Mouse (Mus musculus) hindbrain, embryonic 13.5 days (tissue): ENCODE measurements at regions not wholly inside any gene's neighbourhood (a gene's known extent, or its start where the extent isn't known, plus 50 kb on each side); places are given as distances from the start of the nearest gene placed in this dataset.

ENCODE experiments used
- ATAC-seq: fragments of 200-750 bp; cut with Nextera tagmentation; 2 replicates; pipeline ENCODE4 v1.8.0; 2017; ENCODE audit warnings: moderate TSS enrichment; ENCODE audit not compliant: low FRiP score
- H3K27ac ChIP-seq: fragments of 300-500 bp; sonication (generic); 2 replicates; pipeline ENCODE4 v1.5.1; 2015; ENCODE audit warnings: inconsistent platforms, mild to moderate bottlenecking, moderate library complexity
- H3K27me3 ChIP-seq: fragments of 300-500 bp; sonication (generic); 2 replicates; pipeline ENCODE4 v1.6.1; 2015; ENCODE audit warnings: mild to moderate bottlenecking, inconsistent platforms
- H3K36me3 ChIP-seq: fragments of 300-500 bp; sonication (generic); 2 replicates; pipeline ENCODE4 v1.6.1; 2015; ENCODE audit warnings: mild to moderate bottlenecking, inconsistent platforms
- H3K4me1 ChIP-seq: fragments of 300-500 bp; sonication (generic); replicated peaks from 2 replicates; pipeline ENCODE4 v1.6.1; 2015; ENCODE audit warnings: inconsistent platforms
- H3K4me2 ChIP-seq: fragments of 300-500 bp; sonication (generic); 2 replicates; pipeline ENCODE4 v1.6.1; 2015; ENCODE audit warnings: inconsistent platforms, mild to moderate bottlenecking, moderate library complexity
- H3K4me3 ChIP-seq: fragments of 300-500 bp; sonication (generic); 2 replicates; pipeline ENCODE4 v1.5.1; 2015; ENCODE audit warnings: mild to moderate bottlenecking, inconsistent platforms
- H3K9ac ChIP-seq: fragments of 300-500 bp; sonication (generic); 2 replicates; pipeline ENCODE4 v1.6.1; 2015; ENCODE audit warnings: mild to moderate bottlenecking, inconsistent platforms
- H3K9me3 ChIP-seq: fragments of 300-500 bp; sonication (generic); 2 replicates; pipeline ENCODE4 v1.6.1; 2016; ENCODE audit warnings: inconsistent platforms
- WGBS: fragments of 180-500 bp; shearing (Covaris S2); methylation state at CpG from one replicate; pipeline ENCODE4 v1.1.7; 2015; 5-methylcytosine and 5-hydroxymethylcytosine counted together

GRCm38 (mm10) chr2:61490436-61491109, 87.8 kb upstream of the Tank start:
- Histone ChIP-seq H3K4me3 (no peak overlapping the region), H3K27ac (no peak overlapping the region), H3K4me2 (no peak overlapping the region), H3K4me1 (peaks cover 8% of the 10 kb centered on the region), H3K27me3 (no peaks in the 10 kb centered on the region), H3K9me3 (no peaks in the 10 kb centered on the region), H3K36me3 (no peaks in the 10 kb centered on the region), H3K9ac (no peak overlapping the region)
- ATAC-seq = no peak
- 88% methylated on average over 10 of the region's 10 CpGs for WGBS

GRCm38 (mm10) chr2:61489762-61490161, 88.6 kb upstream of the Tank start:
- WGBS = 93% methylated on average over 10 of the region's 10 CpGs
- peaks cover 8% of the 10 kb centered on the region for H3K4me1 ChIP-seq
- no peak for ATAC-seq
- H3K4me2 ChIP-seq = no peak overlapping the region
- H3K9me3 ChIP-seq = no peaks in the 10 kb centered on the region
- H3K27me3 ChIP-seq = no peaks in the 10 kb centered on the region
- H3K4me3 ChIP-seq = no peak overlapping the region
- no peak overlapping the region for H3K9ac ChIP-seq
- no peaks in the 10 kb centered on the region for H3K36me3 ChIP-seq
- no peak overlapping the region for H3K27ac ChIP-seq

- H3K9me3 ChIP-seq = no peaks in the 10 kb centered on the region
- ATAC-seq = no peak
- H3K27ac ChIP-seq = no peak overlapping the region
- WGBS = 62% methylated on average over 1 of the region's 1 CpGs
- H3K9ac ChIP-seq = no peak overlapping the region
- H3K4me3 ChIP-seq = no peak overlapping the region
- H3K36me3 ChIP-seq = no peaks in the 10 kb centered on the region
- H3K4me2 ChIP-seq = no peak overlapping the region
- no peaks in the 10 kb centered on the region for H3K4me1 ChIP-seq
- H3K27me3 ChIP-seq = no peaks in the 10 kb centered on the region
Observed at GRCm38 (mm10) chr2:61483820-61484219, 94.6 kb upstream of the Tank start.

- Histone ChIP-seq H3K4me2 (no peak overlapping the region), H3K9me3 (no peaks in the 10 kb centered on the region), H3K4me3 (no peak overlapping the region), H3K36me3 (no peaks in the 10 kb centered on the region), H3K9ac (no peak overlapping the region), H3K27ac (no peak overlapping the region), H3K4me1 (no peaks in the 10 kb centered on the region), H3K27me3 (no peaks in the 10 kb centered on the region)
- WGBS = 93% methylated on average over 4 of the region's 4 CpGs
- ATAC-seq = no peak
Observed at GRCm38 (mm10) chr2:61476648-61477047, 101.7 kb upstream of the Tank start.

GRCm38 (mm10) chr2:61474626-61475025, 103.8 kb upstream of the Tank start:
- Histone ChIP-seq H3K4me2 (no peak overlapping the region), H3K4me3 (no peak overlapping the region), H3K36me3 (no peaks in the 10 kb centered on the region), H3K9ac (no peak overlapping the region), H3K27me3 (no peaks in the 10 kb centered on the region), H3K9me3 (no peaks in the 10 kb centered on the region), H3K4me1 (no peaks in the 10 kb centered on the region), H3K27ac (no peak overlapping the region)
- no peak for ATAC-seq
- 61% methylated on average over 10 of the region's 10 CpGs for WGBS

- 93% methylated on average over 5 of the region's 5 CpGs for WGBS
- H3K4me3 ChIP-seq = no peak overlapping the region
- H3K9ac ChIP-seq = no peak overlapping the region
- no peaks in the 10 kb centered on the region for H3K4me1 ChIP-seq
- H3K27ac ChIP-seq = no peak overlapping the region
- H3K9me3 ChIP-seq = no peaks in the 10 kb centered on the region
- ATAC-seq = no peak
- no peak overlapping the region for H3K4me2 ChIP-seq
- H3K36me3 ChIP-seq = no peaks in the 10 kb centered on the region
- no peaks in the 10 kb centered on the region for H3K27me3 ChIP-seq
Observed at GRCm38 (mm10) chr2:61470521-61470920, 107.9 kb upstream of the Tank start.

GRCm38 (mm10) chr2:61470064-61470463, 108.3 kb upstream of the Tank start:
- H3K4me3 ChIP-seq = no peak overlapping the region
- no peaks in the 10 kb centered on the region for H3K9me3 ChIP-seq
- ATAC-seq = no peak
- H3K27me3 ChIP-seq = no peaks in the 10 kb centered on the region
- H3K4me2 ChIP-seq = no peak overlapping the region
- no peaks in the 10 kb centered on the region for H3K4me1 ChIP-seq
- H3K27ac ChIP-seq = no peak overlapping the region
- no peak overlapping the region for H3K9ac ChIP-seq
- H3K36me3 ChIP-seq = no peaks in the 10 kb centered on the region

- WGBS = 27% methylated on average over 5 of the region's 5 CpGs
Observed at GRCm38 (mm10) chr2:61455902-61456301, 122.5 kb upstream of the Tank start.

GRCm38 (mm10) chr2:61454729-61455128, 123.7 kb upstream of the Tank start:
- 25% methylated on average over 9 of the region's 9 CpGs for WGBS
- Histone ChIP-seq H3K4me1 (peaks cover 8% of the 10 kb centered on the region), H3K27ac (0 out of 2 replicates have a peak overlapping the region, but pooled peaks have one; percentile 77), H3K9ac (0 out of 2 replicates have a peak overlapping the region, but pooled peaks have one; percentile 26), H3K4me2 (peak overlapping the region; percentile 53), H3K36me3 (no peaks in the 10 kb centered on the region), H3K4me3 (no peak overlapping the region), H3K9me3 (no peaks in the 10 kb centered on the region), H3K27me3 (no peaks in the 10 kb centered on the region)
- peak; percentile 67; the same call in 1 of the 2 replicates for ATAC-seq

More at GRCm38 (mm10) chr2:61455902-61456301, 122.5 kb upstream of the Tank start:
- Histone ChIP-seq H3K9me3 (no peaks in the 10 kb centered on the region), H3K27me3 (no peaks in the 10 kb centered on the region), H3K36me3 (no peaks in the 10 kb centered on the region), H3K4me3 (no peak overlapping the region), H3K9ac (no peak overlapping the region), H3K4me1 (peaks cover 8% of the 10 kb centered on the region), H3K4me2 (no peak overlapping the region), H3K27ac (no peak overlapping the region)
- ATAC-seq = no peak

GRCm38 (mm10) chr2:61454311-61454728, 124.1 kb upstream of the Tank start:
- H3K27ac ChIP-seq = peak overlapping the region; percentile 77
- H3K4me3 ChIP-seq = peak overlapping the region; percentile 34
- 5% methylated on average over 12 of the region's 12 CpGs for WGBS
- peaks cover 8% of the 10 kb centered on the region for H3K4me1 ChIP-seq
- no peaks in the 10 kb centered on the region for H3K36me3 ChIP-seq
- H3K27me3 ChIP-seq = no peaks in the 10 kb centered on the region
- peak; percentile 86 for ATAC-seq
- peak overlapping the region; percentile 53; the same call in 1 of the 2 replicates for H3K9ac ChIP-seq
- no peaks in the 10 kb centered on the region for H3K9me3 ChIP-seq
- peak overlapping the region; percentile 53 for H3K4me2 ChIP-seq

GRCm38 (mm10) chr2:61453490-61454281, 124.7 kb upstream of the Tank start:
- H3K27me3 ChIP-seq = no peaks in the 10 kb centered on the region
- ATAC-seq = peak; percentile 47
- peaks cover 8% of the 10 kb centered on the region for H3K4me1 ChIP-seq
- WGBS = 43% methylated on average over 14 of the region's 14 CpGs
- peak overlapping the region; percentile 53; the same call in 1 of the 2 replicates for H3K9ac ChIP-seq
- H3K9me3 ChIP-seq = no peaks in the 10 kb centered on the region
- H3K36me3 ChIP-seq = no peaks in the 10 kb centered on the region
- peak overlapping the region; percentile 53 for H3K4me2 ChIP-seq
- peak overlapping the region; percentile 77 for H3K27ac ChIP-seq
- H3K4me3 ChIP-seq = peak overlapping the region; percentile 34

GRCm38 (mm10) chr2:61452581-61452980, 125.8 kb upstream of the Tank start:
- no peak for ATAC-seq
- Histone ChIP-seq H3K27ac (no peak overlapping the region), H3K9ac (no peak overlapping the region), H3K27me3 (no peaks in the 10 kb centered on the region), H3K9me3 (no peaks in the 10 kb centered on the region), H3K4me1 (peaks cover 8% of the 10 kb centered on the region), H3K36me3 (no peaks in the 10 kb centered on the region), H3K4me2 (no peak overlapping the region), H3K4me3 (no peak overlapping the region)
- WGBS = 85% methylated on average over 1 of the region's 1 CpGs
